Mouse (Mus musculus) neutrophil, adult 5-6 weeks (primary cell): Measurements from ENCODE around the gene Armcx3. TPM values are rescaled to one million over a fixed set of nuclear protein-coding genes. Genes with fewer than 3 reads are reported as not detected.
A peak's percentile ranks its signal among the peaks of the same experiment; 100 is the strongest.

Experiments used
- ATAC-seq: fragments of 151-379, 151-347 bp; 2 replicates; pipeline ENCODE4 v1.8.0; 2017; ENCODE audit warnings: mild to moderate bottlenecking, moderate TSS enrichment; ENCODE audit not compliant: insufficient number of reproducible peaks, poor library complexity, low FRiP score, severe bottlenecking; ENCODE audit errors: extremely low read depth
- total RNA-seq: library from RNA; stranded (forward); fragments of 200-1000 nt; gene quantifications from 2 replicates; pipeline ENCODE4 v1.2.3, GENCODE M21; 2017

Gene Armcx3
- total RNA-seq, 1 experiment from 2014 or later: 8.8 TPM

DNA sequence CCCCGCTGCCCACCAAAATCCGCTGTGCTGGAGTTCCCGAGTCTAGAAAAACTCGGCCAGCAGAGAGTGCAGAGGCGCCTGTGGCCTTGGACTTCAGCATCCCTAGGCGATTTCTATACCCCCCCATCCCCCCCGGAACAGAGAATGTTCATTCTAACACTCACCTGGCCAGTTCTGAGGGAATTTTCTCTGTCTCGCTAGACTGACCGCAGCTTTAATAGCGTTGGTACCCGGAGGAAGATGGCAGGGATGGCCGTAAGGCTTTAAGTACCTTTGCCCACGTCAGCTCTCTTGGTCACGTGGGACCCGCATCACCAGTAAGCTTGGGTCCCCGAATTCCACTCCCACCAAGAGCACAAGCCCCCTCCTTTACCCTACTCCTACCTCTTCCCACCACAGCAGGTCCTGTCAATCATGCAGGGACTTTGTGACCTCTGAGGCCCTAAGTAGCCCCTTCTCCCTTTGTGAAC lies 52.4 kb downstream of the Armcx3 start, which contains the start of gene Armcx2:
Armcx2 (minus strand) TSS at position 467 of the 470 bp plus-strand sequence.
- peak; percentile 74 for ATAC-seq

Other genes with a start within 250 kb of the Armcx3 start
- gene Timm8a1, start 214.7 kb upstream of the Armcx3 start, total RNA-seq: 15.0 and 17.5 TPM in 2 replicates
- 112 and 115 TPM in 2 replicates for gene Btk, start 173.0 kb upstream of the Armcx3 start, total RNA-seq
- 857 and 908 TPM in 2 replicates for gene Rpl36a, start 170.9 kb upstream of the Armcx3 start, total RNA-seq
- gene Gla, start 155.5 kb upstream of the Armcx3 start, total RNA-seq: 11.0 and 15.0 TPM in 2 replicates
- 201 and 219 TPM in 2 replicates for gene Hnrnph2, start 155.4 kb upstream of the Armcx3 start, total RNA-seq
- 0.25 and 0.35 TPM in 2 replicates for gene Armcx4, start 70.1 kb upstream of the Armcx3 start, total RNA-seq
- gene Armcx1, start 38.6 kb upstream of the Armcx3 start, total RNA-seq: 0.47 and 3.1 TPM in 2 replicates
- 0.23 TPM in 1 of 2 replicates, not detected in the other for gene Armcx6, start 5.2 kb upstream of the Armcx3 start, total RNA-seq
- gene Armcx2, start 52.6 kb downstream of the Armcx3 start, total RNA-seq: 5.7 and 7.2 TPM in 2 replicates
- not detected in 2 replicates for gene Nxf2, start 208.2 kb downstream of the Armcx3 start, total RNA-seq